8 mouse cellular contexts compared by ENCODE assay signal in genomic region chr4:32250333-32251004, GRCm38 (mm10). TPM values are rescaled to one million over a fixed set of nuclear protein-coding genes. Genes with fewer than 3 reads are reported as not detected.
DNase-seq lines count a peak whose midpoint lies in the region; ATAC-seq lines count a peak whose summit lies in the region.

No protein-coding gene starts in this region.

- H3K9ac ChIP-seq in intestine, embryonic 16.5 days (ENCODE audit: low read depth, low read length), result peak overlapping the region; percentile 53
- no peak overlapping the region for H3K9ac ChIP-seq in lung, embryonic 15.5 days
- H3K9ac ChIP-seq in neural tube, embryonic 15.5 days (replicated peaks), result peak overlapping the region; percentile 12

- 9% methylated on average over 16 of the region's 16 CpGs for WGBS in intestine, embryonic 16.5 days
- 9% methylated on average over 16 of the region's 16 CpGs for WGBS in lung, embryonic 15.5 days
- WGBS in neural tube, embryonic 15.5 days, result 8% methylated on average over 16 of the region's 16 CpGs

- H3K27me3 ChIP-seq in intestine, embryonic 16.5 days (replicated peaks; ENCODE audit: control insufficient read depth, insufficient read depth, low read length), result no peaks in the 10 kb centered on the region
- no peaks in the 10 kb centered on the region for H3K27me3 ChIP-seq in lung, embryonic 15.5 days
- H3K27me3 ChIP-seq in neural tube, embryonic 15.5 days (replicated peaks), result no peaks in the 10 kb centered on the region

- peak overlapping the region; percentile 32 for H3K4me3 ChIP-seq in intestine, embryonic 16.5 days (ENCODE audit: low read length)
- peak overlapping the region; percentile 27 for H3K4me3 ChIP-seq in lung, embryonic 15.5 days
- 0 out of 2 replicates have a peak overlapping the region, but pooled peaks have one; percentile 6 for H3K4me3 ChIP-seq in neural tube, embryonic 15.5 days (replicated peaks)

- no peaks in the 10 kb centered on the region for H3K36me3 ChIP-seq in intestine, embryonic 16.5 days (ENCODE audit: control insufficient read depth, insufficient read depth, low read length)
- no peaks in the 10 kb centered on the region for H3K36me3 ChIP-seq in lung, embryonic 15.5 days
- no peaks in the 10 kb centered on the region for H3K36me3 ChIP-seq in neural tube, embryonic 15.5 days

- peak; percentile 34 to 42 for DNase-seq in right cerebral cortex, adult 2 months (ENCODE audit: low spot score in 2 of 2)
- no peak for DNase-seq in right cerebral cortex, postnatal 14 days
- DNase-seq in brain, adult 2 months (ENCODE audit: low read depth, low spot score), result peak; percentile 57
- no peak for DNase-seq in urinary bladder, postnatal 25 days (ENCODE audit: low spot score)

- H3K4me2 ChIP-seq in intestine, embryonic 16.5 days (ENCODE audit: low read depth, low read length), result peak overlapping the region; percentile 50
- H3K4me2 ChIP-seq in lung, embryonic 15.5 days, result peak overlapping the region; percentile 56
- peak overlapping the region; percentile 39 for H3K4me2 ChIP-seq in neural tube, embryonic 15.5 days

- H3K4me1 ChIP-seq in intestine, embryonic 16.5 days (ENCODE audit: control insufficient read depth, insufficient read depth, low read length), result peaks cover 23% of the 10 kb centered on the region; the same call in 1 of the 2 replicates
- peaks cover 56% of the 10 kb centered on the region for H3K4me1 ChIP-seq in lung, embryonic 15.5 days
- H3K4me1 ChIP-seq in neural tube, embryonic 15.5 days, result peaks cover 57% of the 10 kb centered on the region

- peak overlapping the region; percentile 86 for H3K27ac ChIP-seq in intestine, embryonic 16.5 days (ENCODE audit: low read length)
- peak overlapping the region; percentile 76 for H3K27ac ChIP-seq in lung, embryonic 15.5 days
- H3K27ac ChIP-seq in neural tube, embryonic 15.5 days (replicated peaks), result peak overlapping the region; percentile 81

- H3K9me3 ChIP-seq in intestine, embryonic 16.5 days (ENCODE audit: control insufficient read depth, low read length), result no peaks in the 10 kb centered on the region
- H3K9me3 ChIP-seq in lung, embryonic 15.5 days, result no peaks in the 10 kb centered on the region
- H3K9me3 ChIP-seq in neural tube, embryonic 15.5 days (replicated peaks), result no peaks in the 10 kb centered on the region

- peak; percentile 20 for ATAC-seq in granulocyte monocyte progenitor cell, adult 5-6 weeks (replicated peaks; ENCODE audit: poor library complexity, severe bottlenecking)
- peak; percentile 34; the same call in 1 of the 2 replicates for ATAC-seq in intestine, embryonic 16.5 days
- peak; percentile 48; the same call in 1 of the 2 replicates for ATAC-seq in lung, embryonic 15.5 days (ENCODE audit: borderline replicate concordance, extremely low read depth, low FRiP score, low TSS enrichment)
- ATAC-seq in neural tube, embryonic 15.5 days (ENCODE audit: low FRiP score), result peak; percentile 27; the same call in 1 of the 2 replicates

RNA-seq across cellular contexts. Expression of gene Bach2, which starts 11.9 kb away (rescaled TPM):
- total RNA-seq in granulocyte monocyte progenitor cell, adult 5-6 weeks (2014; fragmentation: Nextera tagmentation), result 0.67 and 4.9 TPM in 2 replicates
- under 0.01 and 0.17 TPM in 2 replicates for total RNA-seq in granulocyte monocyte progenitor cell, adult 5-6 weeks (2017)
- polyA plus RNA-seq in intestine, embryonic 16.5 days (2015; fragmentation: Nextera tagmentation; extraction: Ambion mirVana), result 2.4 and 3.2 TPM in 2 replicates
- polyA plus RNA-seq in lung, embryonic 15.5 days (2015; fragmentation: Nextera tagmentation; extraction: Ambion mirVana), result 8.7 and 10.5 TPM in 2 replicates
- 19.0 and 24.3 TPM in 2 replicates for polyA plus RNA-seq in neural tube, embryonic 15.5 days (2015; fragmentation: Nextera tagmentation; extraction: Ambion mirVana)

Comparison
In these comparisons a context has a peak if more than half of its experiments do, and no peak if none do; other contexts are left out.
1. DNase-seq: peak in right cerebral cortex, adult 2 months (2 of 2) and brain, adult 2 months (single experiment); none in right cerebral cortex, postnatal 14 days (single experiment) and urinary bladder, postnatal 25 days (single experiment).
2. Peak in every context shown above with its lines, with median percentiles within 50 percentile points of each other: ATAC-seq, H3K27ac ChIP-seq, H3K4me2 ChIP-seq and H3K4me3 ChIP-seq.